Mouse (Mus musculus) forebrain, embryonic 16.5 days (tissue): ENCODE measurements at regions not wholly inside any gene's neighbourhood (a gene's known extent, or its start where the extent isn't known, plus 50 kb on each side); places are given as distances from the start of the nearest gene placed in this dataset.
A peak's percentile ranks its signal among the peaks of the same experiment; 100 is the strongest.

Source experiments
- ATAC-seq: fragments of 200-750 bp; cut with Nextera tagmentation; 2 replicates; pipeline ENCODE4 v1.8.0; 2017; ENCODE audit warnings: mild to moderate bottlenecking, moderate library complexity
- H3K27ac ChIP-seq: fragments of 300-500 bp; sonication (generic); 2 replicates; pipeline ENCODE4 v1.5.1; 2014; ENCODE audit warnings: low read length, control low read depth
- H3K27me3 ChIP-seq: fragments of 300-500 bp; sonication (generic); replicated peaks from 2 replicates; pipeline ENCODE4 v1.6.1; 2014; ENCODE audit warnings: low read length; ENCODE audit not compliant: control insufficient read depth, insufficient read depth
- H3K36me3 ChIP-seq: fragments of 300-500 bp; sonication (generic); 2 replicates; pipeline ENCODE4 v1.6.1; 2014; ENCODE audit not compliant: control insufficient read depth, insufficient read depth
- H3K4me1 ChIP-seq: fragments of 300-500 bp; sonication (generic); replicated peaks from 2 replicates; pipeline ENCODE4 v1.6.1; 2014; ENCODE audit warnings: low read length; ENCODE audit not compliant: control insufficient read depth, insufficient read depth
- H3K4me2 ChIP-seq: fragments of 300-500 bp; sonication (generic); 2 replicates; pipeline ENCODE4 v1.6.1; 2014; ENCODE audit warnings: mild to moderate bottlenecking, low read length, control low read depth
- H3K4me3 ChIP-seq: fragments of 300-500 bp; sonication (generic); replicated peaks from 2 replicates; pipeline ENCODE4 v1.5.1; 2014; ENCODE audit warnings: mild to moderate bottlenecking, low read length, control low read depth
- H3K9ac ChIP-seq: fragments of 300-500 bp; sonication (generic); replicated peaks from 2 replicates; pipeline ENCODE4 v1.6.1; 2014; ENCODE audit warnings: low read depth, low read length, control low read depth
- H3K9me3 ChIP-seq: fragments of 300-500 bp; sonication (generic); 2 replicates; pipeline ENCODE4 v1.6.1; 2016; ENCODE audit warnings: low read length; ENCODE audit not compliant: control insufficient read depth
- WGBS: fragments of 180-500 bp; shearing (Covaris S2); extraction: QIAGEN DNeasy Blood & Tissue Kit; methylation state at CpG from one replicate; pipeline ENCODE4 v1.1.7; 2014; 5-methylcytosine and 5-hydroxymethylcytosine counted together

- peak overlapping the region; percentile 83 for H3K27ac ChIP-seq
- H3K9ac ChIP-seq: no peak overlapping the region
- H3K4me1 ChIP-seq: peaks cover 7% of the 10 kb centered on the region; the same call in 1 of the 2 replicates
- H3K4me3 ChIP-seq: no peak overlapping the region
- H3K4me2 ChIP-seq: no peak overlapping the region
- H3K27me3 ChIP-seq: no peaks in the 10 kb centered on the region
- ATAC-seq: peak; percentile 95
- WGBS: 52% methylated on average over 6 of the region's 6 CpGs
- no peaks in the 10 kb centered on the region for H3K36me3 ChIP-seq
- H3K9me3 ChIP-seq: no peaks in the 10 kb centered on the region
Observed at GRCm38 (mm10) chr12:27838384-27838783, 496.0 kb upstream of the Sox11 start.

- Histone ChIP-seq H3K4me3 (no peak overlapping the region), H3K9me3 (no peaks in the 10 kb centered on the region), H3K27ac (no peak overlapping the region), H3K36me3 (no peaks in the 10 kb centered on the region), H3K4me2 (no peak overlapping the region), H3K27me3 (no peaks in the 10 kb centered on the region), H3K9ac (no peak overlapping the region), H3K4me1 (peaks cover 2% of the 10 kb centered on the region; the same call in 1 of the 2 replicates)
- WGBS: 73% methylated on average over 5 of the region's 5 CpGs
- ATAC-seq: no peak
Observed at GRCm38 (mm10) chr12:27826208-27826607, 483.8 kb upstream of the Sox11 start.

- Histone ChIP-seq H3K4me1 (peaks cover 2% of the 10 kb centered on the region; the same call in 1 of the 2 replicates), H3K27me3 (no peaks in the 10 kb centered on the region), H3K9ac (no peak overlapping the region), H3K4me3 (no peak overlapping the region), H3K27ac (no peak overlapping the region), H3K4me2 (no peak overlapping the region), H3K9me3 (no peaks in the 10 kb centered on the region), H3K36me3 (no peaks in the 10 kb centered on the region)
- ATAC-seq: no peak
- 92% methylated on average over 6 of the region's 6 CpGs for WGBS
Observed at GRCm38 (mm10) chr12:27823392-27823791, 481.0 kb upstream of the Sox11 start.

GRCm38 (mm10) chr12:27796642-27797041 is 454.3 kb upstream of the Sox11 start:
- Histone ChIP-seq H3K27ac (no peak overlapping the region), H3K36me3 (no peaks in the 10 kb centered on the region), H3K27me3 (no peaks in the 10 kb centered on the region), H3K4me1 (no peaks in the 10 kb centered on the region), H3K9me3 (no peaks in the 10 kb centered on the region), H3K9ac (no peak overlapping the region), H3K4me2 (no peak overlapping the region), H3K4me3 (no peak overlapping the region)
- 90% methylated on average over 4 of the region's 4 CpGs for WGBS
- no peak for ATAC-seq

GRCm38 (mm10) chr12:27786716-27787291 is 444.4 kb upstream of the Sox11 start:
- WGBS: 78% methylated on average over 3 of the region's 3 CpGs
- H3K9ac ChIP-seq: no peak overlapping the region
- H3K4me3 ChIP-seq: no peak overlapping the region
- H3K27ac ChIP-seq: no peak overlapping the region
- no peak for ATAC-seq
- H3K36me3 ChIP-seq: no peaks in the 10 kb centered on the region
- H3K9me3 ChIP-seq: no peaks in the 10 kb centered on the region
- no peaks in the 10 kb centered on the region for H3K27me3 ChIP-seq
- H3K4me2 ChIP-seq: no peak overlapping the region
- H3K4me1 ChIP-seq: no peaks in the 10 kb centered on the region

- Histone ChIP-seq H3K9ac (no peak overlapping the region), H3K27ac (no peak overlapping the region), H3K9me3 (no peaks in the 10 kb centered on the region), H3K4me2 (no peak overlapping the region), H3K36me3 (no peaks in the 10 kb centered on the region), H3K4me1 (no peaks in the 10 kb centered on the region), H3K27me3 (no peaks in the 10 kb centered on the region), H3K4me3 (no peak overlapping the region)
- no peak for ATAC-seq
- 94% methylated on average over 1 of the region's 1 CpGs for WGBS
Observed at GRCm38 (mm10) chr12:27780801-27781200, 438.4 kb upstream of the Sox11 start.

GRCm38 (mm10) chr12:27765948-27766347 is 423.6 kb upstream of the Sox11 start:
- no peak for ATAC-seq
- Histone ChIP-seq H3K9me3 (no peaks in the 10 kb centered on the region), H3K4me1 (no peaks in the 10 kb centered on the region), H3K27ac (no peak overlapping the region), H3K4me3 (no peak overlapping the region), H3K4me2 (no peak overlapping the region), H3K36me3 (no peaks in the 10 kb centered on the region), H3K27me3 (no peaks in the 10 kb centered on the region), H3K9ac (no peak overlapping the region)
- WGBS: 87% methylated on average over 1 of the region's 1 CpGs

- Histone ChIP-seq H3K36me3 (no peaks in the 10 kb centered on the region), H3K4me1 (no peaks in the 10 kb centered on the region)
- ATAC-seq: no peak
Observed at GRCm38 (mm10) chr12:27759016-27759415, 416.6 kb upstream of the Sox11 start.

GRCm38 (mm10) chr12:27757641-27758040 is 415.3 kb upstream of the Sox11 start:
- Histone ChIP-seq H3K4me3 (no peak overlapping the region), H3K36me3 (no peaks in the 10 kb centered on the region), H3K4me2 (no peak overlapping the region), H3K9ac (no peak overlapping the region), H3K4me1 (no peaks in the 10 kb centered on the region), H3K27ac (no peak overlapping the region), H3K27me3 (no peaks in the 10 kb centered on the region), H3K9me3 (no peaks in the 10 kb centered on the region)
- ATAC-seq: no peak

More at GRCm38 (mm10) chr12:27759016-27759415, 416.6 kb upstream of the Sox11 start:
- no peak overlapping the region for H3K9ac ChIP-seq
- H3K27ac ChIP-seq: no peak overlapping the region
- H3K4me3 ChIP-seq: no peak overlapping the region
- no peak overlapping the region for H3K4me2 ChIP-seq
- no peaks in the 10 kb centered on the region for H3K9me3 ChIP-seq
- H3K27me3 ChIP-seq: no peaks in the 10 kb centered on the region

- no peaks in the 10 kb centered on the region for H3K27me3 ChIP-seq
- H3K9me3 ChIP-seq: no peaks in the 10 kb centered on the region
- ATAC-seq: peak; percentile 61
- no peak overlapping the region for H3K9ac ChIP-seq
- H3K36me3 ChIP-seq: no peaks in the 10 kb centered on the region
- H3K4me2 ChIP-seq: no peak overlapping the region
- 51% methylated on average over 5 of the region's 5 CpGs for WGBS
- H3K4me3 ChIP-seq: no peak overlapping the region
- H3K27ac ChIP-seq: no peak overlapping the region
- H3K4me1 ChIP-seq: no peaks in the 10 kb centered on the region
Observed at GRCm38 (mm10) chr12:27724619-27725200, 382.3 kb upstream of the Sox11 start.
